Mouse (Mus musculus): Measurements from ENCODE around the gene Lurap1. TPM values are rescaled to one million over a fixed set of nuclear protein-coding genes. Genes with fewer than 3 reads are reported as not detected.

Gene Lurap1
- polyA plus RNA-seq, 1 experiment from 2014 or later: 1.8 TPM

DNA sequence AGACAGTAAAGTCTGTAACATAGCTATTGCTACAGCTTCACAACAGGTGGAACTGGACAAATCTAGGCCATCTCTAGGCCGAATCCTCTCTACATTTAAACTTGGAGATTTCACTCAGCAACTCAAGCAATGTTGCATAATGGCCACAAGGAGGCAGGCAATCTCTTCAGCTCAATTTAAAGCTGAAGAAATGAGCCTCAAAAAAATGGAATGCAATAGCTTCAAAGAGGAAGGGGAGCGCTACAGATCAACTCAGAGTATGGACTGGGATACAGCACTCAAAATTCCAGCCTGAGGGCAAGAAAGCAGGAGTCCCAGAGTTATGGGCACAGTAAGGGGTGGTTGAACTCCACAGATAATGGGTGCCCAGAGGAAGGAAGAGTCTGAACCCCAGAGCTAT lies 16.1 kb downstream of the Lurap1 start:
- Histone ChIP-seq H3K4me1 (ENCODE audit: control insufficient read depth, insufficient read depth, low read length) (no peaks in the 10 kb centered on the region), H3K9me3 (ENCODE audit: control insufficient read depth, low read length) (no peaks in the 10 kb centered on the region), H3K36me3 (ENCODE audit: control insufficient read depth, insufficient read depth, low read length) (no peaks in the 10 kb centered on the region), H3K9ac (replicated peaks; ENCODE audit: low read length) (no peak overlapping the region), H3K4me2 (ENCODE audit: low read length) (no peak overlapping the region), H3K27me3 (ENCODE audit: control insufficient read depth, insufficient read depth, low read length) (no peaks in the 10 kb centered on the region), H3K27ac (replicated peaks; ENCODE audit: low read depth, low read length) (no peak overlapping the region), H3K4me3 (replicated peaks; ENCODE audit: low read depth, low read length) (no peak overlapping the region)
- ATAC-seq (ENCODE audit: low FRiP score, low TSS enrichment): no peak
- peak; percentile 84 for DNase-seq
- WGBS: 39% methylated on average over 2 of the region's 2 CpGs

DNA sequence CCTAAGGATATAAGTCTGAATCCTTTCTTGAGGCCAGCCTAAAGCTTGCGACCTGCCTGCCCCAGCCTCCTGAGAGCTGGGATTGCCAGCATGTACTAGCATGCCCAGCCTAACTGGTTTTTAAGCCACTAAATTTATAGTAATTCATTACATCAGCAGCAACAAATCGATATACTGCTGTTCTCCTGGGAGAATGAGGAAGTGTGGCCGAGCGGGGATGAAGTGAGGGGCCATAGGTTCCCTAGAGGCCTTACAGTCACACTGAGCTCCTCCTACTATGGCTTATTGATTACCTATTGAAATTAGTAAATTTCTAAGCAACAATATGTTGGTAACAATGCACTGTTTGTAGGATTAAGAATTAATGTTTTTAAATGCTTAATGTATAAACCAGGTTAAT lies 18.0 kb downstream of the Lurap1 start:
- Histone ChIP-seq H3K27ac (replicated peaks; ENCODE audit: low read depth, low read length) (no peak overlapping the region), H3K36me3 (ENCODE audit: control insufficient read depth, insufficient read depth, low read length) (no peaks in the 10 kb centered on the region), H3K27me3 (ENCODE audit: control insufficient read depth, insufficient read depth, low read length) (no peaks in the 10 kb centered on the region), H3K4me1 (ENCODE audit: control insufficient read depth, insufficient read depth, low read length) (no peaks in the 10 kb centered on the region), H3K4me3 (replicated peaks; ENCODE audit: low read depth, low read length) (no peak overlapping the region), H3K9me3 (ENCODE audit: control insufficient read depth, low read length) (no peaks in the 10 kb centered on the region), H3K4me2 (ENCODE audit: low read length) (no peak overlapping the region), H3K9ac (replicated peaks; ENCODE audit: low read length) (no peak overlapping the region)
- DNase-seq (no peak), ATAC-seq (ENCODE audit: low FRiP score, low TSS enrichment) (no peak)
- 87% methylated on average over 4 of the region's 4 CpGs for WGBS

DNA sequence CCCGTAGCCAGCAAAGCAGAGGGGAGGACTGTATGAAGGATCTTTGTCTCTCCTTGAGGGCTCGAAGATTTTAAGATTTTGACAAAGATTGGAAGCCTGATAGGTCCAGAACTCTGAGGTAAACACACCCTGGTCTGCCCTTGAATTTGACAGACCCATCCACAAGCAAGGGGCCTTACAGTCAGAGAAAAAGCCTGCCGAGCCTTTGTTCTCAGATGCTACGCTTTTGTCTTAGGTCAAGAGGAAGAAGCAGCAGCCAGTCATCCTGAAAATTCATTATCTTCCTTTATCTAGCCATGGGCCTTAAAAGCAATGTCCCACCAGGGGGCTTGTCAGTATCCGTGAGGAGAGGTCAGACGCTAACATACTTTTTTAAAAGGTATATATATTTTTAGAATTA lies 23.2 kb downstream of the Lurap1 start:
- no peak overlapping the region for H3K9ac ChIP-seq (replicated peaks; ENCODE audit: low read length)
- no peaks in the 10 kb centered on the region for H3K9me3 ChIP-seq (ENCODE audit: control insufficient read depth, low read length)
- H3K36me3 ChIP-seq (ENCODE audit: control insufficient read depth, insufficient read depth, low read length): no peaks in the 10 kb centered on the region
- no peak overlapping the region for H3K4me3 ChIP-seq (replicated peaks; ENCODE audit: low read depth, low read length)
- peaks cover 6% of the 10 kb centered on the region for H3K4me1 ChIP-seq (ENCODE audit: control insufficient read depth, insufficient read depth, low read length)
- no peak for ATAC-seq (ENCODE audit: low FRiP score, low TSS enrichment)
- no peak for DNase-seq
- no peak overlapping the region for H3K27ac ChIP-seq (replicated peaks; ENCODE audit: low read depth, low read length)
- no peaks in the 10 kb centered on the region for H3K27me3 ChIP-seq (ENCODE audit: control insufficient read depth, insufficient read depth, low read length)
- no peak overlapping the region for H3K4me2 ChIP-seq (ENCODE audit: low read length)
- 58% methylated on average over 6 of the region's 6 CpGs for WGBS

DNA sequence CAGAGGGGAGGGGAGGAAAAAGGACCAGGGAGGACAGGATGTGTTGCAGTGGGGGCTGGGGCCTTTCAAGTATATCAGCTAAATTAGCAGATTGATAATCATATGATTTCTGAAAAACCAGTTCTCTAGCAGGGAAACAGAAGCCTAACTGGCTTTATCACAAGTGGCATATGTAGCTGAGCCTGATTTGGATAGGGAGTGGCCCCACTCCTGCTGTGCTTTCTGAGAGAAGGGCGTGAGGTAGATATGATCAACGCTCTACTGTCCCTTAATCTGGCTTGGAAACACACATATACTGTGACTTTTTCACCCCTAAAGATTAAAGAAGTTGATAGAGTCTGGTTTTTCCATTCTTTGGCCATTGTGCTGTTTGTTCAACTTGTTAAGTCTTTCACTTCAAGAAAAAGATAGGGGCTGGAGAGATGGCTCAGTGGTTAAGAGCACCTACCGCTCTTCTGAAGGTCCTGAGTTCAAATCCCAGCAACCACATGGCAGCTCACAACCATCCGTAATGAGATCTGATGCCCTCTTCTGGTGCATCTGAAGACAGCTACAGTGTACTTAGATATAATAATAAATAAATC lies 25.2 kb downstream of the Lurap1 start:
- H3K9me3 ChIP-seq (ENCODE audit: control insufficient read depth, low read length): no peaks in the 10 kb centered on the region
- H3K4me2 ChIP-seq (ENCODE audit: low read length): no peak overlapping the region
- H3K27ac ChIP-seq (replicated peaks; ENCODE audit: low read depth, low read length): no peak overlapping the region
- no peak for ATAC-seq (ENCODE audit: low FRiP score, low TSS enrichment)
- H3K4me3 ChIP-seq (replicated peaks; ENCODE audit: low read depth, low read length): no peak overlapping the region
- WGBS: 93% methylated on average over 4 of the region's 4 CpGs
- DNase-seq: no peak
- no peaks in the 10 kb centered on the region for H3K27me3 ChIP-seq (ENCODE audit: control insufficient read depth, insufficient read depth, low read length)
- H3K9ac ChIP-seq (replicated peaks; ENCODE audit: low read length): no peak overlapping the region
- H3K4me1 ChIP-seq (ENCODE audit: control insufficient read depth, insufficient read depth, low read length): peaks cover 9% of the 10 kb centered on the region
- no peaks in the 10 kb centered on the region for H3K36me3 ChIP-seq (ENCODE audit: control insufficient read depth, insufficient read depth, low read length)

DNA sequence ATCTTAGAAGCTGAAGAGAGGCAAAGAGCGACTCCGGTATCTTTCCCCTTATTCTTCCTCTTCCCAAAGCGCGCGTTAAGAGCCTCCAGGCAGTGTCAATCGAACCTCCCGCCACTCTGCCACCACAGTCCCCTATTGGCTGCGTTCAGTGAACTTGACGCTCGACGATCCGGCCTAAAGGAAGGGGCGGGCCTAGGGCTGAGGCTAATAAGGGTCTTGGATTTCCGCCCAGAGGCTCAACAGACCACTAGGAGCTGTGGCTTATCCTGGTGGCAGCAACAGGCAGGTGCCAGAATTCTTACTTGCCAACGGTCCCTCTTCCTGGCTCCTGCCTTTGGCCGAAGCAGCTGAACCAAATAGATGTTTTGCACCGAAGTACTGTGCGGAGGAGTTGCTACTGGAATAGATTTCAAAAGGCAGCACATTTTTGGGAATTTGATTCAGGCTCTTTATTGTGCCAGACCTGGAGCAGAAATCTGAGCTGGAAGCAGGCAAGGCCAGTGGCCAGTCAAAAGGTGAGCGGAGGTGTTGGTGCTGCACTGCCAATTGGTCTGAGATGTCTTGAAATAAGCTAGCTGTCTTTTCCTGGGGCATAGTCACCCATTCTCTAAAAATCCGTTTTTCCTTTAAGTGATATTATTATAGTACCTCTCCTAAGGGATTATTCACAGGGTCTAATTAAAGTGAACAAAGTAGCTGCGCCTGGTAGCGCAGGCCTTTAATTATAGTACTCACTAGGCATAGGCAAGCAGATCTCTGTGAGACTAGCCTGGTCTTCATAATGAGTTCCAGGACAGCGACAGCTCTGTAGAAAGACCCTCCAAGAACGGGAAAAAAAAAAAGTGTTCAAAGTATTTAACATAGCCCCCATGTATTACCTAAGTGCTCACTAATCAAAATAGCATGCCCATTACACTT lies 27.3 kb downstream of the Lurap1 start, which contains the start of the genes Rad54l and Pomgnt1:
Rad54l (minus strand) TSS at position 89 of the 918 bp plus-strand sequence.
Pomgnt1 (plus strand) TSS at position 239 of the 918 bp plus-strand sequence.
- Histone ChIP-seq H3K4me3 (replicated peaks; ENCODE audit: low read depth, low read length) (peak within 1 kb of the TSS; percentile 49), H3K9me3 (ENCODE audit: control insufficient read depth, low read length) (no peaks in the 10 kb centered on the region), H3K4me1 (ENCODE audit: control insufficient read depth, insufficient read depth, low read length) (peaks cover 9% of the 10 kb centered on the region), H3K4me2 (ENCODE audit: low read length) (peak within 1 kb of the TSS; percentile 63), H3K27ac (replicated peaks; ENCODE audit: low read depth, low read length) (peak within 1 kb of the TSS; percentile 53; the same call in 1 of the 2 replicates), H3K27me3 (ENCODE audit: control insufficient read depth, insufficient read depth, low read length) (no peaks in the 10 kb centered on the region), H3K36me3 (ENCODE audit: control insufficient read depth, insufficient read depth, low read length) (no peaks in the 10 kb centered on the region), H3K9ac (replicated peaks; ENCODE audit: low read length) (peak within 1 kb of the TSS; percentile 55)
- 5% methylated on average over 24 of the region's 24 CpGs for WGBS
- ATAC-seq (ENCODE audit: low FRiP score, low TSS enrichment): peak; percentile 96
- peak; percentile 96 for DNase-seq

DNA sequence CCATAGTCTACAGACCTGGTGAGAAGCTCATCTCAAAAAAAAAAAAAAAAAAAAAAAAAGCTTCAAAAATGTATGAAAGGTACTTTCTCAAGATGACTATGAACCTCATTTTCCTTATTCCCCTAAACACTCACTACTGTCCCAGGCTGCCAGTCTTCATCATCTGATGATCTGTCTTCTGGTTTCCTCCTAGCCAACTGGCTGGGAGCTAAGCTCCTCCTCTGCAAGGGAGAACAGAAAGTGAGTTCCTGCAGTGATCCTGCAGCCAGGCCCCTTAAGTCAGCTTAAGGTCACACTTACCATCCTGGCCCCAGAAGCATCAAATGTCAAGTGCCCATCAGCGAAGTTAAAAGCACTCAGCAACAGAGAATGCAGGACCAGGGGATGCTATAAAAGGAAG lies 28.4 kb downstream of the Lurap1 start:
- H3K36me3 ChIP-seq (ENCODE audit: control insufficient read depth, insufficient read depth, low read length): no peaks in the 10 kb centered on the region
- H3K27me3 ChIP-seq (ENCODE audit: control insufficient read depth, insufficient read depth, low read length): no peaks in the 10 kb centered on the region
- no peak for DNase-seq
- H3K27ac ChIP-seq (replicated peaks; ENCODE audit: low read depth, low read length): no peak overlapping the region
- WGBS: 0% methylated on average over 1 of the region's 1 CpGs
- H3K9me3 ChIP-seq (ENCODE audit: control insufficient read depth, low read length): no peaks in the 10 kb centered on the region
- H3K4me2 ChIP-seq (ENCODE audit: low read length): peak overlapping the region; percentile 63
- H3K9ac ChIP-seq (replicated peaks; ENCODE audit: low read length): no peak overlapping the region; the same call in 1 of the 2 replicates
- H3K4me1 ChIP-seq (ENCODE audit: control insufficient read depth, insufficient read depth, low read length): peaks cover 9% of the 10 kb centered on the region
- no peak for ATAC-seq (ENCODE audit: low FRiP score, low TSS enrichment)
- peak overlapping the region; percentile 49 for H3K4me3 ChIP-seq (replicated peaks; ENCODE audit: low read depth, low read length)

DNA sequence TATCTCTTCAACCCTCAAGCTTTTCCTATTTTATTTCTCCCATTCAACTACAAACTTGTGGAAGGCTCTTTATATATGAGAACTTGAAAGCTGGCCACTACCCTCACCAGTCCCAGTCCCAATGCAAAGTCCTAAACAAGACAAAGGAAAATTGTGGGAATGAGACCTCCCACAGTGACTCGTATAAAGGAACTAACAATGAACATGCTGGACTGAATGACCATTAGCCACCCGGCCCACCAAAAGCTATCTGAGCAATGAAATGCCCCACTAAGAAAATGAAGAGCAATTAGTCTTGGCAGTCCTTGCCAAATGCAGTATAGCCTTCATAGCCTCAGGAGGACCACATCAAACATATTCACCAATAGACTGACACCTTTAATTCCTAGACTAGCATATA lies 39.7 kb downstream of the Lurap1 start:
- Histone ChIP-seq H3K36me3 (ENCODE audit: control insufficient read depth, insufficient read depth, low read length) (peaks cover 6% of the 10 kb centered on the region; the same call in 1 of the 2 replicates), H3K27me3 (ENCODE audit: control insufficient read depth, insufficient read depth, low read length) (no peaks in the 10 kb centered on the region), H3K4me1 (ENCODE audit: control insufficient read depth, insufficient read depth, low read length) (no peaks in the 10 kb centered on the region), H3K27ac (replicated peaks; ENCODE audit: low read depth, low read length) (no peak overlapping the region), H3K9ac (replicated peaks; ENCODE audit: low read length) (no peak overlapping the region), H3K4me2 (ENCODE audit: low read length) (no peak overlapping the region), H3K9me3 (ENCODE audit: control insufficient read depth, low read length) (no peaks in the 10 kb centered on the region), H3K4me3 (replicated peaks; ENCODE audit: low read depth, low read length) (no peak overlapping the region)
- DNase-seq (no peak), ATAC-seq (ENCODE audit: low FRiP score, low TSS enrichment) (no peak)
- WGBS: 65% methylated on average over 2 of the region's 2 CpGs

DNA sequence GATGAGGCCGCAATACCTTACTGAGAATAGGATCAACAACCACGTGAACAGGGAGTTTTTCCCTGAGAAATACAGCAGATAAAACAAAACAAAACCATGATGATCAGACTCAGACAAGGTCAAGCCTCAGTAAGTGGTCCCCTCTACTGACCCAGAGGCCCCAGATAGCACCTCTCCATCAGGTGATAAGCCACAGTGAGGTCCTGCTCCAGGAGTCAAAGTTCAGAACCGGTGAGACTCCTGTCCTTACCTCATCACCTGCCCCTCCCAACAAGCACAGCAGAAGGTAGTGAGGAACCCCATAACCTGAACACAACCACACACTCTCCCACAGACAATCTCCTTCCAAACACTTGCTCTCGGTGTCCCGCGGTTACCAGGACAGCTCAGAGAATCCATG lies 40.4 kb downstream of the Lurap1 start:
- Histone ChIP-seq H3K36me3 (ENCODE audit: control insufficient read depth, insufficient read depth, low read length) (peaks cover 7% of the 10 kb centered on the region; the same call in 1 of the 2 replicates), H3K27ac (replicated peaks; ENCODE audit: low read depth, low read length) (no peak overlapping the region), H3K4me3 (replicated peaks; ENCODE audit: low read depth, low read length) (no peak overlapping the region), H3K9me3 (ENCODE audit: control insufficient read depth, low read length) (no peaks in the 10 kb centered on the region), H3K4me2 (ENCODE audit: low read length) (no peak overlapping the region), H3K9ac (replicated peaks; ENCODE audit: low read length) (no peak overlapping the region), H3K4me1 (ENCODE audit: control insufficient read depth, insufficient read depth, low read length) (no peaks in the 10 kb centered on the region), H3K27me3 (ENCODE audit: control insufficient read depth, insufficient read depth, low read length) (no peaks in the 10 kb centered on the region)
- no peak for ATAC-seq (ENCODE audit: low FRiP score, low TSS enrichment)
- no peak for DNase-seq
- 96% methylated on average over 6 of the region's 6 CpGs for WGBS

Measured in midbrain, embryonic 14.5 days (tissue).